Mouse (Mus musculus) liver, postnatal 0 days (tissue): Measurements from ENCODE around the gene Cenpf.

ENCODE experiments used
- CTCF ChIP-seq: sonication (generic); IDR thresholded peaks from 2 replicates; pipeline ENCODE4 v1.5.1; 2016; ENCODE audit warnings: antibody characterized with exemption, low read depth
- EP300 ChIP-seq: IDR thresholded peaks from 2 replicates; pipeline ENCODE4 v1.6.1; 2016; ENCODE audit warnings: antibody characterized with exemption, low read depth, mild to moderate bottlenecking

- TF ChIP-seq CTCF (no peak), EP300 (no peak)
These were observed 40.9 kb upstream of the Cenpf start for GRCm38 (mm10) chr1:189728784-189729115.
